Mouse (Mus musculus): Measurements from ENCODE around the gene Dgkh.

Gene Dgkh

GRCm38 (mm10) chr14:78538572-78539320 is 193.8 kb downstream of the Dgkh start:
- CTCF ChIA-PET, result interaction anchor here (0.7 kb wide), 1 partner anchor 723 kb away, joined by 4 read pairs; no protein-coding TSS in a partner anchor

GRCm38 (mm10) chr14:78537551-78537950 is 195.0 kb downstream of the Dgkh start:
- CTCF ChIA-PET, result no interaction called here

- CTCF ChIA-PET, result interaction anchor here (0.6 kb wide), 2 partner anchors 64 to 152 kb away, joined by 3 to 6 read pairs; no protein-coding TSS in a partner anchor
Measured at GRCm38 (mm10) chr14:78536281-78537165, 196.1 kb downstream of the Dgkh start, which contains the start of gene Akap11. Gene Akap11, minus strand, starts transcription at chr14:78536808.

GRCm38 (mm10) chr14:78535366-78535765 is 197.2 kb downstream of the Dgkh start:
- CTCF ChIA-PET, result no interaction called here

GRCm38 (mm10) chr14:78534651-78535050 is 197.9 kb downstream of the Dgkh start:
- CTCF ChIA-PET, result no interaction called here

- CTCF ChIA-PET, result no interaction called here
Measured at GRCm38 (mm10) chr14:78533701-78534100, 198.9 kb downstream of the Dgkh start.

- CTCF ChIA-PET, result no interaction called here
Measured at GRCm38 (mm10) chr14:78532345-78532744, 200.2 kb downstream of the Dgkh start.

- CTCF ChIA-PET, result no interaction called here
Measured at GRCm38 (mm10) chr14:78530256-78530655, 202.3 kb downstream of the Dgkh start.

GRCm38 (mm10) chr14:78528461-78529425 is 203.8 kb downstream of the Dgkh start:
- CTCF ChIA-PET, result no interaction called here

- CTCF ChIA-PET, result interaction anchor here (0.6 to 0.7 kb wide), 2 partner anchors 44 to 94 kb away, joined by 3 read pairs; no protein-coding TSS in a partner anchor
Measured at GRCm38 (mm10) chr14:78526907-78527306, 205.7 kb downstream of the Dgkh start.

- CTCF ChIA-PET, result interaction anchor here (0.6 to 0.7 kb wide), 3 partner anchors 43 to 117 kb away, joined by 3 to 4 read pairs (median 3); no protein-coding TSS in a partner anchor
Measured at GRCm38 (mm10) chr14:78526475-78526874, 206.1 kb downstream of the Dgkh start.

- CTCF ChIA-PET, result interaction anchor here (0.7 kb wide), 2 partner anchors 92 to 117 kb away, joined by 3 to 4 read pairs; no protein-coding TSS in a partner anchor
Measured at GRCm38 (mm10) chr14:78525611-78526457, 206.7 kb downstream of the Dgkh start.

- CTCF ChIA-PET, result no interaction called here
Measured at GRCm38 (mm10) chr14:78525059-78525458, 207.5 kb downstream of the Dgkh start.

GRCm38 (mm10) chr14:78510713-78511112 is 221.9 kb downstream of the Dgkh start:
- CTCF ChIA-PET, result no interaction called here

- CTCF ChIA-PET, result no interaction called here
Measured at GRCm38 (mm10) chr14:78509791-78510190, 222.8 kb downstream of the Dgkh start.
